Mouse (Mus musculus) olfactory bulb, adult 2 months (tissue): ENCODE data around the gene H2-T3. TPM values are rescaled to one million over a fixed set of nuclear protein-coding genes. Genes with fewer than 3 reads are reported as not detected.
"Not testable (repeated sequence)": the region's sequence is repeated elsewhere in the genome, so short reads cannot be mapped to it uniquely, and the experiment has no call there.

Source experiments
- H3K27ac ChIP-seq: fragments of 200-500 bp; 2 replicates; pipeline ENCODE4 v1.5.1; 2012; ENCODE audit warnings: low read depth, low read length; ENCODE audit not compliant: insufficient read depth
- H3K4me1 ChIP-seq: fragments of 200-500 bp; 2 replicates; pipeline ENCODE4 v1.6.1; 2012; ENCODE audit warnings: low read length; ENCODE audit not compliant: control insufficient read depth, insufficient read depth
- H3K4me3 ChIP-seq: fragments of 200-500 bp; 2 replicates; pipeline ENCODE4 v1.5.1; 2012; ENCODE audit warnings: mild to moderate bottlenecking, low read depth, low read length, moderate library complexity; ENCODE audit not compliant: insufficient read depth
- CTCF ChIP-seq: fragments of 200-500 bp; IDR thresholded peaks from 2 replicates; pipeline ENCODE4 v1.5.1; 2012; ENCODE audit warnings: low read depth, mild to moderate bottlenecking, low read length, moderate library complexity; ENCODE audit not compliant: insufficient read depth
- POLR2A ChIP-seq: fragments of 200-500 bp; IDR thresholded peaks from 2 replicates; pipeline ENCODE4 v1.6.1; 2012; ENCODE audit warnings: mild to moderate bottlenecking, low read depth, low read length, moderate library complexity; ENCODE audit not compliant: insufficient read depth
- WGBS: fragments of 180-500 bp; shearing (Covaris S2); methylation state at CpG from one replicate; pipeline ENCODE4 v1.1.7; 2018; 5-methylcytosine and 5-hydroxymethylcytosine counted together
- polyA plus RNA-seq: library from polyadenylated mRNA; stranded (reverse); fragments of >200 nt; gene quantifications from 2 replicates; pipeline ENCODE4 v1.2.4, GENCODE M21; 2012; ENCODE audit warnings: low replicate concordance; ENCODE audit not compliant: missing spikeins, insufficient read depth, insufficient read length

Gene H2-T3
- polyA plus RNA-seq, 1 experiment, result not detected

DNA sequence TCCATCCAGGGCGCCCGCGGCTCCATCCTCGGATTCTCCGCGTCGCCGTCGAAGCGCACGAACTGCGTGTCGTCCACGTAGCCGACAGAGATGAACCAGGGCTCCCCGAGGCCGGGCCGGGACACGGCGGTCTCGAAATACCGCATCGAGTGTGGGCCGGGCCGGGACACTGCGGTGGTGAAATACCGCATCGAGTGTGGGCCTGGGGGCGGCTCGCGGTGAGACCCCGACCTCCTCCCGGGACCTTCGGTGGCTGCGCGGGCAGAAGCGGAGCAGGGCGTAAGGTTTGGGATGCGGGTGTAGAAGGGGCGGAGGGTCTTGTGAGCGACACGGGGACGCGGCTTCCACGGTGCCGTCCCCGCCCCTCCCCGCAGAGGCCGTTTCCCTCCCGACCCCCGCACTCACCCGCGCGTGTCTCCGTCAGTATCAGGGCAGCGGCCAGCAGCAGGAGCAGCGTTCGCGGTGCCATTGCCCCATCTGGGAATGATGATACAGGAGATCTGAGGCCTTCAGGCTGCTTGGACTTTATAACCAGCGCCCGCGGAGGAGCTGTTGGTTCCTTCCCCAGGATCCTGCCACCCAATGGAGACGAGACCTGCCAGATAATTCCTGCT is 21.9 kb downstream of the H2-T3 start, which contains the start of gene Gm8909:
Gm8909 (minus strand) TSS at position 499 of the 614 bp plus-strand sequence.
- whole genome bisulfite sequencing, result 3% methylated on average over 63 of the region's 63 CpGs

DNA sequence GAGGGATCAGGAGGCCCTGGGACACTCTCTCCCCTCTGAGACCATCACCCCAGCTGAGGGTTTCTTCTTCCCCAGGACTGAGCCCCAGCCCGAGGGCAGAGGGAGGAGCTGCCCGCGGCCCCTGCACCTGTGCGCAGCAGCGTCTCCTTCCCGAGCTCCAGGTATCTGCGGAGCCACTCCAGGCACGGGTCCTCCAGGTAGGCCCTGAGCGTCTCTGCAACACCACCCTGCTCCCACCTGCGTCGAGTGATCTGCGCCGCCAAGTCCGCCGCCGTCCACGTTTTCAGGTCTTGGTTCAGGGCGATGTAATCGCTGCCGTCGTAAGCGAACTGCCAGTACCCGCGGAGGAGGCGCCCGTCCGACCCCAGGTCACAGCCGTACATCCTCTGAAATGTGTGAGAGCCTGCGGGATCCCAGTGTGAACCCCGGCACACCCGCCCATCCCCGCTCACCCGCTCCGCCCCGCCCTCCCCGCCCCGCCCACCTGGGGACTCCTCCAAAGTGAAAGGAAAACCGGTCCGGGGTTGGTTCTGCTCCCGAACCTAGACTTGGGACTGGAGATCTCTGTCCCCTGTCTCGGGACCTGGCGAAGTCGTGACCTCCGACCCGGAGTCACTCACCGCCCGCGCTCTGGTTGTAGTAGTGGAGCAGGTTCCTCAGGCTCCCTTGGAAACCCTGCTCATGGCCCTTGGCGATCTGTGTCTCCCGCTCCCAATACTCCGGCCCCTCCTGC is 22.6 kb downstream of the H2-T3 start:
- H3K4me3 ChIP-seq, result peak overlapping the region; percentile 25
- TF ChIP-seq CTCF, result no peak
- no peak for TF ChIP-seq POLR2A
- 2% methylated on average over 51 of the region's 51 CpGs for WGBS
- peaks cover 10% of the 10 kb centered on the region; the same call in 1 of the 2 replicates for H3K4me1 ChIP-seq
- no peak overlapping the region for H3K27ac ChIP-seq

More for the DNA sequence above, 21.9 kb downstream of the H2-T3 start, which contains the start of gene Gm8909:
- TF ChIP-seq POLR2A, result no peak
- H3K27ac ChIP-seq, result no peak within 1 kb of the TSS
- peak within 1 kb of the TSS; percentile 25 for H3K4me3 ChIP-seq
- peaks cover 10% of the 10 kb centered on the region; the same call in 1 of the 2 replicates for H3K4me1 ChIP-seq

- 20% methylated on average over 2 of the region's 2 CpGs for WGBS
- not testable (repeated sequence) for H3K27ac ChIP-seq, H3K4me3 ChIP-seq
- peaks cover 11% of the 10 kb centered on the region; the same call in 1 of the 2 replicates for H3K4me1 ChIP-seq
These were observed 23.2 kb downstream of the H2-T3 start for GRCm38 (mm10) chr17:36166901-36167300.

DNA sequence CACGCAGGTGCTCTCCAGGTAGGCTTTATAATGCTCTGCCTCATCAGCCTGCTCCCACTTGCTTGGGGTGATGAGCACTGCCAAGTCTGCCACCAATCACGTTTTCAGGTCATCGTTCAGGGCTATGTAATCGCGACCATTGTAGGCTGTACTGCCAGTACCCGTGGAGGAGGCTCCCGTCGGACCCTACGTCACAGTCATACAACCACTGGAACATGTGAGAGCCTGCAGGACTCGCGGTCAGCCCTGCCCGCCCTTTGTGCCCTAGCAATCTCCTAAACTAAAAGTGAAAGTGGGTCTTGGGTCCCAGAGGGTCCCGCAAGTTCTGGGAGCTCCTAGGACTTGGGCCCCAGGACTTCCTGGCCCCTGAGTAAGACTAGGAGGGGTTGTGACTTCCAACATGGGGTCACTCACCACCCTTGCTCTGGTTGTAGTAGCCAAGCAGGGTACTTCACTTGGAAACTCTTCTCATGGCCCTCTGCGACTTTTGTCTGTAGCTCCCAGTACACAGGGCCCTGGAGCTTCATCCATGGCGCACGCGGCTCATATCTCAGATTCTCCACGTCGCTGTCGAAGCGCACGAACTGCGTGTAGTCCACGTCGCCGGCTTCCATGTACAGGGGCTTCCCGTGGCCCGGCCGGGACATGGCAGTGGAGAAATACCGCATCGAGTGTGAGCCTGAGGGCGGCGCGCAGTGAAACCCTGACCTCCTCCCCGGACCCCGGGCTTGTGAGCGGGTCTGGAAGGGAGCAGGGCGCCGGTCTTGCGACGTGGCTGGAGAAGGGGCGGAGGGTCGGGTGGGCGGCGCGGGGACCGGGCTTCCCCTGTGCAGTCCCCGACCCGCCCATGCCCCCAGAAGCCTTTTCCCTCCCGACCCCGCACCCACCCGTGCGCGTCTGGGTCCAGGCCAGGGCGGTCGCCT is 28.7 kb downstream of the H2-T3 start:
- 3% methylated on average over 56 of the region's 56 CpGs for WGBS
- no peak overlapping the region for H3K4me3 ChIP-seq
- TF ChIP-seq POLR2A (no peak), CTCF (no peak)
- peaks cover 15% of the 10 kb centered on the region; the same call in 1 of the 2 replicates for H3K4me1 ChIP-seq
- H3K27ac ChIP-seq, result no peak overlapping the region

DNA sequence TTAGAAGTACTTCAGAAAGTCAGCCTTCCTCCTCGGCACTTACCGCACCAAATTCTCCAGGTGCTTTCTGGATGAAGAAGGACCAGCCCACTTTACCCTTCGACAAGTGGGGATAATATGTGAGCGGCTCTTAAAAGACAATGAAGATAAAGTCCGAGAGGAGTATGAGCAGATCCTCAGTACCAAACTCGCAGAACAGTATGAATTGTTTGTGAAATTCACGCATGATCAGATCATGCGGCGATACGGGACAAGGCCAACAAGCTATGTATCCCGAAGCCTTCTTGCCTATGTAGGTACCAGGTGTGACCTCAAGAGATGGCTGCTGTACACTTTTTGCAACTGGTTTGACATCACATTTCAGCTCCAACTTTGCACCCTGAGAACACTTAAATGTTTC is 31.8 kb downstream of the H2-T3 start:
- H3K4me3 ChIP-seq, H3K27ac ChIP-seq: not testable (repeated sequence)
- H3K4me1 ChIP-seq, result peaks cover 15% of the 10 kb centered on the region; the same call in 1 of the 2 replicates
- 10% methylated on average over 11 of the region's 11 CpGs for WGBS

DNA sequence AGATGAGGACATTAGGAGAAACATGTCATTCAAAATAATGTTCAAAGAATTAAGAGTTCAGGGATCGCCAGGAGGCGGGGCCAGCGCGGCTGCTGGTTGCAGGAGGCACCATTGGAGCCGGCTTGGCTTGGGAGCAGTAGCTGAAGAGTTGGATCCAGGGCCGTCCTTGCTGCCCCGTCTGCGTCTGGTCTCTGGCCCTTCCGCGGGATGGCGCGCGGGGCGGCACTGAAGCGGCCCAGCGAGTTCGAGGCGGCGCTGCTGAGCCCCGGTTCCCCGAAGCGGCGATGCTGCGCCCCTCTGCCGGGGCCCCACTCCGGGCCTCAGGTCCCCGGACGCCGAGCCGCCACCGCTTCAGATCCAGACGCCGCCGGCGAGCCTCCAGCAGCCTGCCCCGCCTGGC is 32.3 kb downstream of the H2-T3 start:
- not testable (repeated sequence) for H3K4me3 ChIP-seq, H3K27ac ChIP-seq
- WGBS, result 1% methylated on average over 36 of the region's 36 CpGs
- peaks cover 15% of the 10 kb centered on the region; the same call in 1 of the 2 replicates for H3K4me1 ChIP-seq

DNA sequence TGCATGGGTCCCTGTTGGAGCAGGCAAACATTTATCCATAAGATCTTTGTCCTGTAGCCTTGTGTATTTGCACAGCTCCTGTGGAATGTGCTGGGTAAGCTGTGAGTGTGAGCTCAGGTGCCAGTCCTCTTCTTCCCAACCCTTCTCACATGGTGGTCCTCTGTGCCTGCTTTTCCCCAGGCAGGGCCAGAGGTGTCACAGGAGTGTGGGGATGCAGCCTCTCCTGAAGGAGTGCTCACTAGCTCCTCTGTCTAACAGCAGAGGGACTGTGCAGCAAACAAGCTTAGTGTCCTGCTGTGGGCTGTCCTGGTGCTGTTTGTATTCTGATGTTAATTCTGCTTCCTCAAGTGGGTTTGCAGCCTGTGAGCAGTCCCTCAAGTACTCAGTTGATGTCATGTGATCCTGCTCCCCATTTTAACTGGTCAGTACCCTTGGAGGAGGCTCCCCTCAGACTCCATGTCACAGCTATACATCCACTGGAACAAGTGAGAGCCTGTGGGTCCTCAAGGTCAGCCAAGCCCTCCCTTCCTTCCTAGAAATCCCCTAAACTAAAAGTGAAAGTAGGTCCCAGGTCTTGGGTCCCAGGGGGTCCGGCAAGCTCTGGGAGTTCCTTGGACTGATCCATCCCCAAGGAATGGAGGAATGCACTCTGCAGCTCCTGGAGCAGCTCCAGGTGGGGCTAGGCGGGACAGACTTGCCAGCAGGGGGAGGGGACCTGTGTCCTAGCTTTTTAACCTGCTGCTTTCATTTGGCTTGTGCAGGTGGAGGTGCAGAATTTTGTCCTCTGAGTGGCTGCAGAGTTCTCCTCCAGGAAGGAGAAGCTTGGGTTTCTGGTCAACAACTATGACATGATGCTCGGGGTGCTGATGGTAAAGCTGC is 35.6 kb downstream of the H2-T3 start:
- WGBS, result 29% methylated on average over 3 of the region's 3 CpGs
- Histone ChIP-seq H3K4me1 (peaks cover 3% of the 10 kb centered on the region; the same call in 1 of the 2 replicates), H3K4me3 (no peak overlapping the region), H3K27ac (no peak overlapping the region)
- no peak for TF ChIP-seq CTCF
- no peak for TF ChIP-seq POLR2A

DNA sequence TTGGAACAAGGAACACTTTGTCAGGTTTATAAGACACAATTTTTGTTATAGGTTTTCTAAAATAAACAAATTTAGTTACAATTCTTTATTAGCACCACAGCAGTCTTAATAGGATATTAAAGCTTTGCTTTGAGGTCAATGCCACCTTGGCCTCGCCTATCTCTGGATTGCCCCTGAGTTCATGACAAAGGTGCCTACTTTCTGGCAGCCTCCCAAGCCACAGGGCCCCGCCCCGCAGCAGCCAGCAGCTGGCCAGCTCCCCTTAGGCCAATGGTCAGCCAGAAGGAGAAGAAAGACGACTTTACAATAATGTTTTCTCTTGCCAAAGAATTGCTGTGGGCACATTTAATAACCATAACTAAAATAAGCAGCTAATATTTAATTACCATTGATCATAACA is 38.9 kb downstream of the H2-T3 start:
- H3K4me1 ChIP-seq, H3K27ac ChIP-seq, H3K4me3 ChIP-seq: not testable (repeated sequence)
- WGBS, result 56% methylated on average over 4 of the region's 4 CpGs

GRCm38 (mm10) chr17:36148468-36148867 is 41.6 kb downstream of the H2-T3 start:
- H3K27ac ChIP-seq, H3K4me3 ChIP-seq: not testable (repeated sequence)
- WGBS, result 95% methylated on average over 5 of the region's 5 CpGs
- peaks cover 12% of the 10 kb centered on the region for H3K4me1 ChIP-seq

- H3K4me1 ChIP-seq, result peaks cover 12% of the 10 kb centered on the region
- H3K27ac ChIP-seq, H3K4me3 ChIP-seq: not testable (repeated sequence)
- 79% methylated on average over 1 of the region's 1 CpGs for WGBS
These were observed 43.1 kb downstream of the H2-T3 start for GRCm38 (mm10) chr17:36146937-36147336.

DNA sequence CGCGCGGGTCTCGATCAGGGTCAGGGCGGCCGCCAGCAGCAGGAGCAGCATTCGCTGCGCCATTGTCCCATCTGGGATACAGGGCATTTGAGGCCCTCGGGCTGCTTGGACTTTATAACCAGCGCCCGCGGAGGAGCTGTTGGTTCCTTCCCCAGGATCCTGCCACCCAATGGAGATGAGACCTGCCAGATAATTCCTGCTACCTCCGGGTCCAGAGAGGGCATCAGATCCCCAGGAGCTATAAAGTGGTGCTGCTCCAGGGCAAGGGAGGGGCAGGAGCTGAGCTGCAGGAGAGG is 44.3 kb downstream of the H2-T3 start:
- H3K4me1 ChIP-seq, result peaks cover 12% of the 10 kb centered on the region
- H3K4me3 ChIP-seq, result peak overlapping the region; percentile 35
- not testable (repeated sequence) for H3K27ac ChIP-seq
- WGBS, result 7% methylated on average over 13 of the region's 13 CpGs
